Mouse (Mus musculus): ENCODE measurements around the gene Gata2.

Gene Gata2

GRCm38 (mm10) chr6:88196054-88196732 lies 2.5 kb downstream of the Gata2 start:
- DNase-seq, result no peak

GRCm38 (mm10) chr6:88196733-88197312 lies 3.1 kb downstream of the Gata2 start:
- DNase-seq, result no peak

GRCm38 (mm10) chr6:88197313-88198069 lies 3.8 kb downstream of the Gata2 start:
- peak; percentile 67 for DNase-seq

GRCm38 (mm10) chr6:88198070-88198940 lies 4.6 kb downstream of the Gata2 start:
- DNase-seq, result peak; percentile 87

- DNase-seq, result no peak
Observed at GRCm38 (mm10) chr6:88199001-88199717, 5.5 kb downstream of the Gata2 start.

GRCm38 (mm10) chr6:88199718-88200692 lies 6.3 kb downstream of the Gata2 start:
- DNase-seq, result no peak

GRCm38 (mm10) chr6:88200693-88201609 lies 7.3 kb downstream of the Gata2 start:
- no peak for DNase-seq

GRCm38 (mm10) chr6:88201926-88202700 lies 8.4 kb downstream of the Gata2 start:
- DNase-seq, result no peak

GRCm38 (mm10) chr6:88202921-88203690 lies 9.4 kb downstream of the Gata2 start:
- DNase-seq, result no peak

- no peak for DNase-seq
Observed at GRCm38 (mm10) chr6:88203791-88204405, 10.2 kb downstream of the Gata2 start.

GRCm38 (mm10) chr6:88204531-88205385 lies 11.1 kb downstream of the Gata2 start:
- no peak for DNase-seq

- no peak for DNase-seq
Observed at GRCm38 (mm10) chr6:88205386-88205700, 11.7 kb downstream of the Gata2 start.

- DNase-seq, result no peak
Observed at GRCm38 (mm10) chr6:88205937-88206336, 12.2 kb downstream of the Gata2 start.

- DNase-seq, result no peak
Observed at GRCm38 (mm10) chr6:88206566-88206965, 12.9 kb downstream of the Gata2 start.

- DNase-seq, result no peak
Observed at GRCm38 (mm10) chr6:88207403-88208033, 13.8 kb downstream of the Gata2 start.

GRCm38 (mm10) chr6:88208321-88208720 lies 14.6 kb downstream of the Gata2 start:
- DNase-seq, result no peak

GRCm38 (mm10) chr6:88209453-88209852 lies 15.8 kb downstream of the Gata2 start:
- no peak for DNase-seq
